Mouse (Mus musculus) hindbrain, embryonic 11.5 days (tissue): ENCODE results near the gene Sema4a. TPM values are rescaled to one million over a fixed set of nuclear protein-coding genes. Genes with fewer than 3 reads are reported as not detected.

Experiments used
- ATAC-seq: fragments of 200-750 bp; cut with Nextera tagmentation; 2 replicates; pipeline ENCODE4 v1.8.0; 2017; ENCODE audit warnings: mild to moderate bottlenecking, moderate TSS enrichment, moderate library complexity; ENCODE audit not compliant: low FRiP score
- DNase-seq: peaks from one replicate; pipeline ENCODE4 v3.0.0-alpha.2; 2015; ENCODE audit warnings: low spot score
- H3K27ac ChIP-seq: fragments of 300-500 bp; sonication (generic); 2 replicates; pipeline ENCODE4 v1.5.1; 2014; ENCODE audit warnings: mild to moderate bottlenecking, low read depth, low read length
- H3K27me3 ChIP-seq: fragments of 300-500 bp; sonication (generic); 2 replicates; pipeline ENCODE4 v1.6.1; 2014; ENCODE audit warnings: mild to moderate bottlenecking, low read length, moderate library complexity, mixed read lengths; ENCODE audit not compliant: control insufficient read depth, insufficient read depth
- H3K36me3 ChIP-seq: fragments of 300-500 bp; sonication (generic); 2 replicates; pipeline ENCODE4 v1.6.1; 2014; ENCODE audit warnings: mild to moderate bottlenecking, low read length, moderate library complexity, mixed read lengths; ENCODE audit not compliant: control insufficient read depth, insufficient read depth
- H3K4me1 ChIP-seq: fragments of 300-500 bp; sonication (generic); replicated peaks from 2 replicates; pipeline ENCODE4 v1.6.1; 2014; ENCODE audit warnings: low read length, mixed read lengths; ENCODE audit not compliant: control insufficient read depth, insufficient read depth
- H3K4me2 ChIP-seq: fragments of 300-500 bp; sonication (generic); replicated peaks from 2 replicates; pipeline ENCODE4 v1.6.1; 2014; ENCODE audit warnings: mild to moderate bottlenecking, low read depth, low read length
- H3K4me3 ChIP-seq: fragments of 300-500 bp; sonication (generic); 2 replicates; pipeline ENCODE4 v1.5.1; 2014; ENCODE audit warnings: low read depth, low read length
- H3K9ac ChIP-seq: fragments of 300-500 bp; sonication (generic); 2 replicates; pipeline ENCODE4 v1.6.1; 2014; ENCODE audit warnings: low read depth, low read length
- H3K9me3 ChIP-seq: fragments of 300-500 bp; sonication (generic); 2 replicates; pipeline ENCODE4 v1.6.1; 2016; ENCODE audit warnings: low read length; ENCODE audit not compliant: control insufficient read depth
- WGBS: fragments of 180-500 bp; shearing (Covaris S2); extraction: QIAGEN DNeasy Blood & Tissue Kit; methylation state at CpG from one replicate; pipeline ENCODE4 v1.1.7; 2014; 5-methylcytosine and 5-hydroxymethylcytosine counted together
- polyA plus RNA-seq: library from polyadenylated mRNA; unstranded; fragments of >200 nt; fragmentation: Nextera tagmentation; extraction: Ambion mirVana; gene quantifications from 2 replicates; pipeline ENCODE4 v1.2.1, GENCODE M21; 2014

Sema4a gene
- polyA plus RNA-seq, 1 experiment from 2014 or later: 7.8 TPM

DNA sequence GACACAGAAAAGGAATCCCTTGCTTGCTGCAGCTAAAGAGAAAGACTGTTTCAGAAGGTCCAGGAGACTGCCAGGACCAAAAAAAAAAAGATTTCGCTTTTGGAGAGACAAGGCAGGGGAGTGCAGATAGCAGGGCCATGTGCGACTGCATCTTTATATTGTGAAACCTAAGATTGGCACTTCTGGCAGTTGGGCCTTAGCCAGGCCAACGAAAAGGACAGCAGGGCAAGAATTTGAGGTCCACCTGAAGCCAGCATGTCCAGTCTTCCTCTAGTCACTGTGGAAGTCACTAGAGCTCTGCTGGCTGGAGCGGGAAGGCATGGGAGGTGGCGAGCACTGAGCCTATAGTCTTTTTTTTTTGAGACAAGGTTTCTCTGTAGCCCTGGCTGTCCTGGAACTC, 52.0 kb downstream of the Sema4a start:
- DNase-seq (no peak), ATAC-seq (no peak)
- Histone ChIP-seq H3K27me3 (no peaks in the 10 kb centered on the region), H3K9ac (peak overlapping the region; percentile 90; the same call in 1 of the 2 replicates), H3K4me3 (peak overlapping the region; percentile 65), H3K36me3 (peaks cover under 1% of the 10 kb centered on the region), H3K27ac (no peak overlapping the region), H3K4me1 (peaks cover 2% of the 10 kb centered on the region), H3K4me2 (peak overlapping the region; percentile 74), H3K9me3 (no peaks in the 10 kb centered on the region)
- WGBS: 61% methylated on average over 5 of the region's 5 CpGs

- H3K9ac ChIP-seq: no peak overlapping the region
- DNase-seq (no peak), ATAC-seq (no peak)
- no peak overlapping the region for H3K4me3 ChIP-seq
- H3K27me3 ChIP-seq: no peaks in the 10 kb centered on the region
- peaks cover 2% of the 10 kb centered on the region; the same call in 1 of the 2 replicates for H3K36me3 ChIP-seq
- 62% methylated on average over 7 of the region's 7 CpGs for WGBS
- H3K27ac ChIP-seq: no peak overlapping the region
- no peak overlapping the region for H3K4me2 ChIP-seq
- H3K9me3 ChIP-seq: no peaks in the 10 kb centered on the region
- peaks cover 2% of the 10 kb centered on the region for H3K4me1 ChIP-seq
Observed at GRCm38 (mm10) chr3:88407529-88407928, 53.5 kb downstream of the Sema4a start.

- H3K27me3 ChIP-seq: no peaks in the 10 kb centered on the region
- 0 out of 2 replicates have a peak, but pooled peaks cover 2% of the 10 kb centered on the region for H3K36me3 ChIP-seq
- no peaks in the 10 kb centered on the region for H3K9me3 ChIP-seq
- no peak; the same call in 1 of the 2 replicates for ATAC-seq
- H3K27ac ChIP-seq: no peak overlapping the region
- WGBS: 0% methylated on average over 2 of the region's 2 CpGs
- peak; percentile 85 for DNase-seq
- no peak overlapping the region for H3K4me2 ChIP-seq
- H3K4me3 ChIP-seq: no peak overlapping the region
- no peak overlapping the region for H3K9ac ChIP-seq
- H3K4me1 ChIP-seq: peaks cover 2% of the 10 kb centered on the region
Observed at GRCm38 (mm10) chr3:88407090-88407489, 53.9 kb downstream of the Sema4a start.

- Histone ChIP-seq H3K36me3 (0 out of 2 replicates have a peak, but pooled peaks cover 2% of the 10 kb centered on the region), H3K4me1 (peaks cover 1% of the 10 kb centered on the region; the same call in 1 of the 2 replicates), H3K27me3 (no peaks in the 10 kb centered on the region), H3K4me2 (no peak overlapping the region), H3K9me3 (no peaks in the 10 kb centered on the region), H3K9ac (no peak overlapping the region), H3K4me3 (no peak overlapping the region), H3K27ac (no peak overlapping the region)
- ATAC-seq: no peak
- DNase-seq: no peak
- 94% methylated on average over 10 of the region's 10 CpGs for WGBS
Observed at GRCm38 (mm10) chr3:88403522-88404230, 57.3 kb downstream of the Sema4a start.

- Histone ChIP-seq H3K4me1 (no peaks in the 10 kb centered on the region), H3K27ac (no peak overlapping the region), H3K4me2 (no peak overlapping the region), H3K9me3 (no peaks in the 10 kb centered on the region), H3K4me3 (no peak overlapping the region), H3K36me3 (no peaks in the 10 kb centered on the region), H3K9ac (no peak overlapping the region), H3K27me3 (no peaks in the 10 kb centered on the region)
- 67% methylated on average over 2 of the region's 2 CpGs for WGBS
- no peak for ATAC-seq
- no peak for DNase-seq
Observed at GRCm38 (mm10) chr3:88398666-88399065, 62.3 kb downstream of the Sema4a start.

DNA sequence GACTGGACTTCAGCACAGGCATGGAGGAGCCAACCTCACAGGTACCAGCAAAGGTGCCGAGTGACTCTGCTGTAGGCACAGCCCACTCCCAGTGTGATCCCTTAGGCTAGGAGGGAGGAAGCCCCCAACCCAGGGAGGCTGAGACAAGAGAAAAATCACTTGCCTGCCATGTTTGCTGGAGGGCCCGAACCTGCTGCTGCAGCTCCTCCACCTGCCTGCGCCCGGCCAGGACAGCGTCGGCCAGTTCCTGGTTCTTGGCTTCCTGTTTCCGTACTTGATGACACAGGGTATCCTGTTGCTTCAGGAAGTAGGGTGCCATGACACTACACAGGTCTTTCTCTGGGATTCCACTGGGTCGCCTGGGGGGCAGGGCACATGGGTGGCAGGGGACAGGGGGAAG, 65.2 kb downstream of the Sema4a start:
- H3K9ac ChIP-seq: no peak overlapping the region
- no peaks in the 10 kb centered on the region for H3K27me3 ChIP-seq
- H3K4me3 ChIP-seq: no peak overlapping the region
- ATAC-seq (no peak), DNase-seq (no peak)
- WGBS: 93% methylated on average over 8 of the region's 8 CpGs
- H3K4me1 ChIP-seq: no peaks in the 10 kb centered on the region
- H3K36me3 ChIP-seq: no peaks in the 10 kb centered on the region
- H3K9me3 ChIP-seq: no peaks in the 10 kb centered on the region
- H3K27ac ChIP-seq: no peak overlapping the region
- no peak overlapping the region for H3K4me2 ChIP-seq

- H3K9me3 ChIP-seq: no peaks in the 10 kb centered on the region
- H3K4me3 ChIP-seq: no peak overlapping the region
- 95% methylated on average over 6 of the region's 6 CpGs for WGBS
- no peak overlapping the region for H3K27ac ChIP-seq
- no peak for DNase-seq
- H3K27me3 ChIP-seq: no peaks in the 10 kb centered on the region
- no peak overlapping the region for H3K9ac ChIP-seq
- no peak for ATAC-seq
- H3K4me1 ChIP-seq: no peaks in the 10 kb centered on the region
- no peak overlapping the region for H3K4me2 ChIP-seq
- no peaks in the 10 kb centered on the region for H3K36me3 ChIP-seq
Observed at GRCm38 (mm10) chr3:88395288-88395687, 65.7 kb downstream of the Sema4a start.

GRCm38 (mm10) chr3:88393776-88394375, 67.1 kb downstream of the Sema4a start:
- H3K4me1 ChIP-seq: no peaks in the 10 kb centered on the region
- no peaks in the 10 kb centered on the region for H3K9me3 ChIP-seq
- DNase-seq (no peak), ATAC-seq (no peak)
- H3K27ac ChIP-seq: no peak overlapping the region
- H3K4me2 ChIP-seq: no peak overlapping the region
- no peaks in the 10 kb centered on the region for H3K27me3 ChIP-seq
- WGBS: 92% methylated on average over 9 of the region's 9 CpGs
- H3K4me3 ChIP-seq: no peak overlapping the region
- no peaks in the 10 kb centered on the region for H3K36me3 ChIP-seq
- H3K9ac ChIP-seq: no peak overlapping the region
